Mouse (Mus musculus) thymus, adult 2 months (tissue): ENCODE data around the gene Amotl1. TPM values are rescaled to one million over a fixed set of nuclear protein-coding genes. Genes with fewer than 3 reads are reported as not detected.
"Not testable (repeated sequence)": the region's sequence is repeated elsewhere in the genome, so short reads cannot be mapped to it uniquely, and the experiment has no call there.

Source experiments
- DNase-seq: peaks from one replicate; pipeline ENCODE4 v3.0.0; 2021
- H3K27ac ChIP-seq: fragments of 200-500 bp; 2 replicates; pipeline ENCODE4 v1.5.1; 2012; ENCODE audit warnings: low read length, control low read depth; ENCODE audit not compliant: control insufficient read depth, insufficient read depth
- H3K27me3 ChIP-seq: fragments of 200-500 bp; 2 replicates; pipeline ENCODE4 v1.6.1; 2012; ENCODE audit warnings: mild to moderate bottlenecking, low read length, moderate library complexity, mixed read lengths; ENCODE audit not compliant: control insufficient read depth, insufficient read depth
- H3K36me3 ChIP-seq: fragments of 200-500 bp; 2 replicates; pipeline ENCODE4 v1.6.1; 2012; ENCODE audit warnings: mild to moderate bottlenecking, low read length, moderate library complexity; ENCODE audit not compliant: control insufficient read depth, insufficient read depth
- H3K4me1 ChIP-seq: fragments of 200-500 bp; replicated peaks from 2 replicates; pipeline ENCODE4 v1.6.1; 2012; ENCODE audit warnings: low read length; ENCODE audit not compliant: control insufficient read depth, insufficient read depth
- H3K4me3 ChIP-seq: fragments of 200-500 bp; 2 replicates; pipeline ENCODE4 v1.5.1; 2012; ENCODE audit warnings: mild to moderate bottlenecking, low read length, control low read depth, moderate library complexity; ENCODE audit not compliant: control insufficient read depth, insufficient read depth
- CTCF ChIP-seq: fragments of 200-500 bp; IDR thresholded peaks from 2 replicates; pipeline ENCODE4 v1.5.1; 2012; ENCODE audit warnings: mild to moderate bottlenecking, control low read depth, low read length, moderate library complexity, borderline replicate concordance; ENCODE audit not compliant: control insufficient read depth, poor library complexity, insufficient read depth; ENCODE audit errors: extremely low read depth
- POLR2A ChIP-seq: fragments of 200-500 bp; IDR thresholded peaks from 2 replicates; pipeline ENCODE4 v1.6.1; 2012; ENCODE audit warnings: mild to moderate bottlenecking, low read length, control low read depth, moderate library complexity; ENCODE audit not compliant: control insufficient read depth, poor library complexity, insufficient read depth; ENCODE audit errors: extremely low read depth
- WGBS: fragments of 180-500 bp; shearing (Covaris S2); methylation state at CpG from one replicate; pipeline ENCODE4 v1.1.7; 2018; 5-methylcytosine and 5-hydroxymethylcytosine counted together
- polyA plus RNA-seq: library from polyadenylated mRNA; depleted of rRNA; stranded (reverse); fragments of >200 nt; gene quantifications from 2 replicates; pipeline ENCODE4 v1.2.3, GENCODE M21; 2012

The Amotl1 gene
- polyA plus RNA-seq, 1 experiment: 14.5 TPM

GRCm38 (mm10) chr9:14585702-14586101 is 59.2 kb downstream of the Amotl1 start:
- Histone ChIP-seq H3K27me3 (no peaks in the 10 kb centered on the region), H3K4me3 (no peak overlapping the region), H3K27ac (no peak overlapping the region), H3K4me1 (no peaks in the 10 kb centered on the region; the same call in 1 of the 2 replicates), H3K36me3 (no peaks in the 10 kb centered on the region)
- DNase-seq: no peak
- WGBS: 78% methylated on average over 1 of the region's 1 CpGs
- TF ChIP-seq POLR2A (no peak), CTCF (no peak)

GRCm38 (mm10) chr9:14578960-14579359 is 65.9 kb downstream of the Amotl1 start:
- no peak for DNase-seq
- 86% methylated on average over 4 of the region's 4 CpGs for WGBS
- Histone ChIP-seq H3K4me1 (no peaks in the 10 kb centered on the region), H3K27me3 (no peaks in the 10 kb centered on the region), H3K27ac (no peak overlapping the region), H3K4me3 (no peak overlapping the region), H3K36me3 (no peaks in the 10 kb centered on the region)
- TF ChIP-seq CTCF (no peak), POLR2A (no peak)

GRCm38 (mm10) chr9:14576359-14576758 is 68.5 kb downstream of the Amotl1 start:
- H3K4me1 ChIP-seq, H3K27me3 ChIP-seq, DNase-seq, H3K27ac ChIP-seq, H3K4me3 ChIP-seq, H3K36me3 ChIP-seq: not testable (repeated sequence)
- WGBS: 63% methylated on average over 2 of the region's 2 CpGs

- no peak overlapping the region for H3K27ac ChIP-seq
- no peaks in the 10 kb centered on the region for H3K36me3 ChIP-seq
- DNase-seq: no peak
- no peaks in the 10 kb centered on the region for H3K27me3 ChIP-seq
- no peaks in the 10 kb centered on the region for H3K4me1 ChIP-seq
- 70% methylated on average over 12 of the region's 12 CpGs for WGBS
- H3K4me3 ChIP-seq: no peak overlapping the region
- TF ChIP-seq POLR2A: no peak
- no peak for TF ChIP-seq CTCF
These were observed 70.0 kb downstream of the Amotl1 start for GRCm38 (mm10) chr9:14574760-14575399.

- Histone ChIP-seq H3K4me1 (no peaks in the 10 kb centered on the region), H3K4me3 (no peak overlapping the region), H3K27me3 (no peaks in the 10 kb centered on the region), H3K36me3 (no peaks in the 10 kb centered on the region), H3K27ac (no peak overlapping the region)
- TF ChIP-seq CTCF (no peak), POLR2A (no peak)
- DNase-seq: no peak
- WGBS: 95% methylated on average over 4 of the region's 4 CpGs
These were observed 75.5 kb downstream of the Amotl1 start for GRCm38 (mm10) chr9:14569175-14569975.

GRCm38 (mm10) chr9:14568487-14568886 is 76.4 kb downstream of the Amotl1 start:
- no peaks in the 10 kb centered on the region for H3K27me3 ChIP-seq
- TF ChIP-seq POLR2A: no peak
- no peak for TF ChIP-seq CTCF
- H3K27ac ChIP-seq: no peak overlapping the region
- WGBS: 5% methylated on average over 2 of the region's 2 CpGs
- H3K4me1 ChIP-seq: no peaks in the 10 kb centered on the region
- no peak for DNase-seq
- H3K36me3 ChIP-seq: no peaks in the 10 kb centered on the region
- H3K4me3 ChIP-seq: no peak overlapping the region

GRCm38 (mm10) chr9:14564486-14564885 is 80.4 kb downstream of the Amotl1 start:
- H3K4me1 ChIP-seq: peaks cover 5% of the 10 kb centered on the region; the same call in 1 of the 2 replicates
- WGBS: 82% methylated on average over 3 of the region's 3 CpGs
- TF ChIP-seq POLR2A (no peak), CTCF (no peak)
- H3K27me3 ChIP-seq: no peaks in the 10 kb centered on the region
- H3K27ac ChIP-seq: no peak overlapping the region
- DNase-seq: no peak
- H3K36me3 ChIP-seq: no peaks in the 10 kb centered on the region
- H3K4me3 ChIP-seq: no peak overlapping the region
